Mouse (Mus musculus): ENCODE data around the gene Cpsf6. TPM values are rescaled to one million over a fixed set of nuclear protein-coding genes. Genes with fewer than 3 reads are reported as not detected.
A peak's percentile ranks its signal among the peaks of the same experiment; 100 is the strongest.

The Cpsf6 gene
- polyA plus RNA-seq, 1 experiment, result 26.9 TPM

DNA sequence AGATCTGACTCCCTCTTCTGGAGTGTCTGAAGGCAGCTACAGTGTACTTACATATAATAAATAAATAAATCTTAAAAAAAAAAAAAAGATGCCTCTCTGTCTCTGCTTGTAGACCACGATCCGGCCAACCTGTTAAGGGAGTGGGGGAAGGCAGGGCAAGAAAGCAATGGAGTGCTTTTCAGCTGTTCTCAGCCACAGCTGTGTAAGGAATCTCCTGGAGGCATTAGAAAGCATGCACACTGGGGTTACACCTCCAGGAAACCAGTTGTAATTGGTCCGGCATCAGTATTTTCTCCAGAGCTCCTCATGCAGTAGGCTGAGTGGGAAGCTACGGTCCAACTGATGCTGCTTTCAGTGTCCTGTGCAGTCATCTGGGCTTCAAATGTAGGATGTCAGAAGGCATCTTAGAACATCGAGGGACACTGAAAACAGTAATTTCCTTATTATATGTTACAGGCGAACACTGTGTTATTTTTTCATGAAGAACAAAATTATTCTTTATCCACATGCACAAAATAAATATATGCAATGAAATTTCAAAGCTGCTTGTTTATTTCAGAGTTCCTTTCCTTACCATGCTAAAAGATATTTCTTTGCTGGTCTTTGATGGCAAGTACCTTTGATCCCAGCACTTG lies 42.5 kb upstream of the Cpsf6 start:
- 85% methylated on average over 6 of the region's 6 CpGs for WGBS
- TF ChIP-seq POLR2A (IDR thresholded peaks at IDR 0.05; ENCODE audit: low read depth, low read length), result no peak
- no peak for TF ChIP-seq CTCF (conservative IDR thresholded peaks at IDR 0.05; ENCODE audit: insufficient read depth, insufficient read length, low read depth, low read length)
- H3K27ac ChIP-seq (ENCODE audit: insufficient read depth, low read depth, low read length), result no peak overlapping the region
- H3K36me3 ChIP-seq (ENCODE audit: control insufficient read depth, insufficient read depth, low read length), result no peaks in the 10 kb centered on the region
- H3K4me1 ChIP-seq (ENCODE audit: control insufficient read depth, insufficient read depth, low read length), result peaks cover 4% of the 10 kb centered on the region; the same call in 1 of the 2 replicates
- DNase-seq, result no peak
- H3K27me3 ChIP-seq (replicated peaks; ENCODE audit: control insufficient read depth, insufficient read depth, low read length), result no peaks in the 10 kb centered on the region
- H3K4me3 ChIP-seq (ENCODE audit: insufficient read depth, low read depth, low read length), result no peak overlapping the region

DNA sequence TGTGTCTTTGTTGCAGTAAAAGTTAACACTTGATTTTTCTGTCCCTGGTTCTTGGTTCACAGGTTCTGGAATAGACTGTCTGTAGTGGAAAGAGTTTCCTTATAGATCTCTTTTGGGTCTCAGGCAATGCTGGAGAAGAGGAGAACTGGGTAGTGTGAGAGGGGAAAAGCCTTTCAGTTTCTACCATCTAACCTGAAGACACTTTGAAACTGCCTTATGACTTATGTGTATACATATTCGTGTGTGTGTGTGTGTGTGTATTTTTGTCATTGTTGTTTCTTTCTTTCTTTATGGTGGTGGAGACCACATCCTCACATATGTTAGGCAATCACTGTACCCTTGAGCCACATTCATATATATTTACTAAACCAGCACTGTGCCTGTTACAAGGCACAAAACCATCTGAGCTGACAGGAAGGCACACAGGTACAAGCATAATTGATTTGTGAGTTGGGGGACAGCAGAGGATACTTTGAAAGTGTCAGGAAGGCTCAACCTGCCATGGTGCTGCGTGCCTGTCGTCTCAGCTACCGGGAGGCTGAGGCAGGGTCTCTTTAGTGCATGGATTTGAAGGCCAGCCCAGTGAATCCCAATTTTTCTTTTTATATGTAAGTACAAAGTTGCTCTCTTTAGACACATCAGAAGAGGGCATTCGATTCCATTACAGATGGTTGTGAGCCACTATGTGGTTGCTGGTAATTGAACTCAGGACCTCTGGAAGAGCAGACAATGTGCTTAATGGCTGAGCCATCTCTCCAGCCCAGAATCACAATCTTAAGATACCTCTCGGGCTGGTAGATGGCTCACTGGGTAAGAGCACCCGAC lies 41.7 kb upstream of the Cpsf6 start:
- no peaks in the 10 kb centered on the region for H3K36me3 ChIP-seq (ENCODE audit: control insufficient read depth, insufficient read depth, low read length)
- peaks cover 4% of the 10 kb centered on the region; the same call in 1 of the 2 replicates for H3K4me1 ChIP-seq (ENCODE audit: control insufficient read depth, insufficient read depth, low read length)
- no peak overlapping the region for H3K4me3 ChIP-seq (ENCODE audit: insufficient read depth, low read depth, low read length)
- H3K27me3 ChIP-seq (replicated peaks; ENCODE audit: control insufficient read depth, insufficient read depth, low read length), result no peaks in the 10 kb centered on the region
- H3K27ac ChIP-seq (ENCODE audit: insufficient read depth, low read depth, low read length), result no peak overlapping the region
- no peak for DNase-seq
- WGBS, result 88% methylated on average over 7 of the region's 7 CpGs
- TF ChIP-seq POLR2A (IDR thresholded peaks at IDR 0.05; ENCODE audit: low read depth, low read length), result no peak
- no peak for TF ChIP-seq CTCF (conservative IDR thresholded peaks at IDR 0.05; ENCODE audit: insufficient read depth, insufficient read length, low read depth, low read length)

DNA sequence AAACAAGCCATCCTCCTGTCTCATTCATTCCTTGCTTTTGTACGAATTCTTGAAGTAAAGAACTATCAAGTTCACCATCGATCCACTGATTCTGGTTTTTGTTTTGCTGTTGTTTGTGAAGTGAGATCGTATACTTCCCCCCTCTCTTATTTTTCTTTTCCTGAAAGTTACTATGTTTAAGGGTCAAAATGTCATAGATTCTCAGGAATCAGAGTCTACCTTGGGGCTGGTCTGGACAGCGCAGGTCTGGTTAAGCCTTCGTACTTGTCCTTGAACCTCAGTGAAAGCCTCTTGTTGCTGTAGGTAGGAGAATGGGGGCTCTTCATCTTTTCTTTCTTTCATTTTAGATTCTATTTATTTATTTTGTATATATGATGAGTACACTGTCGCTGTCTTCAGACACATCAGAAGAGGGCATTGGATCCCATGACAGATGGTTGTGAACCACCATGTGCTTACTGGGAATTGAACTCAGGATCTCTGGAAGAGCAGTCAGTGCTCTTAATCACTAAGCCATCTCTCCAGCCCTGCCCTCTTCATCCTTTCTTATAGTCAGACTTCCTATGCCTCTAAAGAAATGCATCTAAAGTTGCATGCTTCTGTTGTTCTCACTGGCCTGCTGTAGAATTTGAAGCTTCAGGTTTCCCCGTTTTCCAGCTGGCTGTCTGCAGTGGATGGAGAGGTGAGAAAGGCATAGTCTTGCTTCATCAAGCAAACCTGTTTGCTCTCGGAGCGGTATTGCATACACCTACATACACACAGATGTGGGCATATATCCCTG lies 40.9 kb upstream of the Cpsf6 start:
- TF ChIP-seq CTCF (conservative IDR thresholded peaks at IDR 0.05; ENCODE audit: insufficient read depth, insufficient read length, low read depth, low read length), result no peak
- no peak for TF ChIP-seq POLR2A (IDR thresholded peaks at IDR 0.05; ENCODE audit: low read depth, low read length)
- H3K4me1 ChIP-seq (ENCODE audit: control insufficient read depth, insufficient read depth, low read length), result peaks cover 4% of the 10 kb centered on the region; the same call in 1 of the 2 replicates
- no peak for DNase-seq
- H3K27ac ChIP-seq (ENCODE audit: insufficient read depth, low read depth, low read length), result no peak overlapping the region
- H3K36me3 ChIP-seq (ENCODE audit: control insufficient read depth, insufficient read depth, low read length), result no peaks in the 10 kb centered on the region
- 84% methylated on average over 9 of the region's 9 CpGs for WGBS
- H3K27me3 ChIP-seq (replicated peaks; ENCODE audit: control insufficient read depth, insufficient read depth, low read length), result no peaks in the 10 kb centered on the region
- no peak overlapping the region for H3K4me3 ChIP-seq (ENCODE audit: insufficient read depth, low read depth, low read length)

DNA sequence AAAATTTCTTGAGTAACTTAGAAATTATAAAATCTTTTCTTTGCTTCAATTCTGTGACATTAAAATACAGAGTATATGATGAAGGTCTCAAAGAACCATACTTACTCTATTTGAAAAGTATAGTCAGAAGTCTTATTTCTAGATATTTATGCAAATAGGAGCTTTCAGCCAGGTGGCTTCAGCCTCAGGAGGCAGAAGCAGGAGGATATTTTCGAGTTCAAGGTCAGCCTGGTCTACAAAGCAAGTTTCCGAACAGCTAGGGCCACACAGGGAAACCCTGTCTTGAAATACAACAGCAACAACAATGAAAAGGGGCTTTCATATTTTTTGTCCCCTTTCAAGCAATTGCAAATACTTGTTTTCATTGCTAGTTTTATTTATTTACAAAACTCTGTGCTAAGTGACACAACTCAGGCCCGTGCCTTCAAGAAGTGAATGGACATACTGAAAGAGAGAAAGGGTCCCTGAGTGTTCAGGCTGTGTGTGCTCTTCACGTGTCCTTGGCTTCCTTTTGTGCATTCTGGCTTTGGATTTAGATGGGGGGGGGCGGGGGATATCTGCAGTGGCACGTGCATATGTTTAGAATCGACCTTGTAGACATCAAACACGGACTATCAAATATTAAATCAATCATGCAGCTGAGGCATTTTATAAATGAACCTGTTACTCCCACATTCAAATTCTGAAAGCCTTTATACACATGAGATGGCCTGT lies 39.9 kb upstream of the Cpsf6 start:
- no peaks in the 10 kb centered on the region for H3K27me3 ChIP-seq (replicated peaks; ENCODE audit: control insufficient read depth, insufficient read depth, low read length)
- TF ChIP-seq CTCF (conservative IDR thresholded peaks at IDR 0.05; ENCODE audit: insufficient read depth, insufficient read length, low read depth, low read length), result no peak
- TF ChIP-seq POLR2A (IDR thresholded peaks at IDR 0.05; ENCODE audit: low read depth, low read length), result no peak
- no peaks in the 10 kb centered on the region for H3K36me3 ChIP-seq (ENCODE audit: control insufficient read depth, insufficient read depth, low read length)
- DNase-seq, result no peak
- H3K4me1 ChIP-seq (ENCODE audit: control insufficient read depth, insufficient read depth, low read length), result peaks cover 4% of the 10 kb centered on the region; the same call in 1 of the 2 replicates
- no peak overlapping the region for H3K27ac ChIP-seq (ENCODE audit: insufficient read depth, low read depth, low read length)
- WGBS, result 77% methylated on average over 8 of the region's 8 CpGs
- no peak overlapping the region for H3K4me3 ChIP-seq (ENCODE audit: insufficient read depth, low read depth, low read length)

DNA sequence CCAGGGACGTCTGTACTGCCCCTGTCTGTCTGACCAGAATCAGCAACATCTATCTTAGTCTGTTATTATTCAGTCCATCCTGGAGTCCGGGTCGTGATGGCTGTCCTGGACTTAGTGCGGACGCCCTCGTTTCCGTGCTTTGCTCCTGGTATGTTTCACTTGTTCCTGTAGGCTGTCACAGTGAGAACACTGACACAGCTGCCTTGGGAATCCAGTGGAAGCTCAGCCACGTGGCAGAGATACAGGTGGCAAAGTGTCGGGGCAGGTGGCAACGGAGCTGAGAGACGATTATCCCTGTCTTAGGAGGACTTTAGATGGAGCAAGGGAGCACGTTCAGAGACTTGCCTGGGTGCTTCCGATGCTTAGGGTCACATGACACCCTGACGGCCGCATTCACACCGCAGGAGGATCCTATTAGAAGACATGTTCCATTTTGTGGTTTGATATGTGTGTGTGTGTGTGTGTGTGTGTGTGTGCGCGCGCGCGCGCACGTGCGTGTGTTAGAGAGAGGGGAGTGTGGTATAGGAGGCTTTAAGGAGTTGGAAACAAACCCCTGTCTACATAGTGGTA lies 38.9 kb upstream of the Cpsf6 start:
- no peaks in the 10 kb centered on the region for H3K27me3 ChIP-seq (replicated peaks; ENCODE audit: control insufficient read depth, insufficient read depth, low read length)
- H3K4me1 ChIP-seq (ENCODE audit: control insufficient read depth, insufficient read depth, low read length), result peaks cover 4% of the 10 kb centered on the region; the same call in 1 of the 2 replicates
- no peak overlapping the region for H3K27ac ChIP-seq (ENCODE audit: insufficient read depth, low read depth, low read length)
- DNase-seq, result no peak
- peak overlapping the region; percentile 9; the same call in 1 of the 2 replicates for H3K4me3 ChIP-seq (ENCODE audit: insufficient read depth, low read depth, low read length)
- 47% methylated on average over 24 of the region's 24 CpGs for WGBS
- TF ChIP-seq POLR2A (IDR thresholded peaks at IDR 0.05; ENCODE audit: low read depth, low read length), result no peak
- no peak for TF ChIP-seq CTCF (conservative IDR thresholded peaks at IDR 0.05; ENCODE audit: insufficient read depth, insufficient read length, low read depth, low read length)
- no peaks in the 10 kb centered on the region for H3K36me3 ChIP-seq (ENCODE audit: control insufficient read depth, insufficient read depth, low read length)

Measured in kidney, adult 2 months (tissue).